9 mouse cellular contexts compared by ENCODE assay signal in genomic region chr12:107980261-107980961, GRCm38 (mm10). TPM values are rescaled to one million over a fixed set of nuclear protein-coding genes. Genes with fewer than 3 reads are reported as not detected.
DNase-seq lines count a peak whose midpoint lies in the region; ATAC-seq and TF ChIP-seq lines count a peak whose summit lies in the region.
"Had no signal": no experiment of that assay in that cellular context is flagged by ENCODE, and none has a peak within 500 bp of the region (broad histone marks: within the 10 kb centered on the region; RNA-seq: fewer than 3 reads in every experiment).

No protein-coding gene starts in this region.

- H3K27ac ChIP-seq in gastrocnemius, adult 2 months, result no peak overlapping the region
- peak overlapping the region; percentile 98 for H3K27ac ChIP-seq in hindbrain, embryonic 10.5 days
- H3K27ac ChIP-seq in limb, embryonic 12.5 days, result peak overlapping the region; percentile 98

- DNase-seq in gastrocnemius, adult 2 months, result no peak
- no peak for DNase-seq in gastrocnemius, postnatal 25 days
- DNase-seq in adrenal gland, postnatal 36 days, result peak; percentile 33 to 57
- peak; percentile 91 for DNase-seq in hindbrain, embryonic 10.5 days (ENCODE audit: low spot score)
- DNase-seq in retina, embryonic 14.5 days (ENCODE audit: low spot score), result peak; percentile 82
- no peak for DNase-seq in cerebellum, postnatal 25 days
- DNase-seq in left cerebral cortex, adult 9 months (ENCODE audit: low spot score in 2 of 2), result no peak

- H3K9ac ChIP-seq in limb, embryonic 12.5 days (replicated peaks), result peak overlapping the region; percentile 61

- TF ChIP-seq CTCF in gastrocnemius, adult 2 months (IDR thresholded peaks at IDR 0.05), result no peak

- peak; percentile 73 for ATAC-seq in limb, embryonic 12.5 days (ENCODE audit: insufficient number of reproducible peaks, insufficient read depth, low FRiP score, low TSS enrichment, low read depth)

- intact Hi-C loops in gastrocnemius, adult 2 months (cut with DNase I), result no loop called here

- no peaks in the 10 kb centered on the region for H3K36me3 ChIP-seq in hindbrain, embryonic 10.5 days
- peaks cover 2% of the 10 kb centered on the region for H3K36me3 ChIP-seq in limb, embryonic 12.5 days

- H3K4me1 ChIP-seq in hindbrain, embryonic 10.5 days (replicated peaks), result peaks cover 75% of the 10 kb centered on the region
- H3K4me1 ChIP-seq in limb, embryonic 12.5 days (replicated peaks), result peaks cover 71% of the 10 kb centered on the region

- WGBS in hindbrain, embryonic 10.5 days, result under 1% methylated on average over 50 of the region's 51 CpGs
- WGBS in limb, embryonic 12.5 days, result 1% methylated on average over 50 of the region's 51 CpGs

- H3K9me3 ChIP-seq in hindbrain, embryonic 10.5 days, result no peaks in the 10 kb centered on the region
- no peaks in the 10 kb centered on the region for H3K9me3 ChIP-seq in limb, embryonic 12.5 days

- H3K27me3 ChIP-seq in hindbrain, embryonic 10.5 days (ENCODE audit: insufficient read depth, poor library complexity, severe bottlenecking), result peaks cover 70% of the 10 kb centered on the region
- peaks cover 3% of the 10 kb centered on the region; the same call in 1 of the 2 replicates for H3K27me3 ChIP-seq in limb, embryonic 12.5 days

- H3K4me2 ChIP-seq in limb, embryonic 12.5 days, result peak overlapping the region; percentile 77

- peak overlapping the region; percentile 62 for H3K4me3 ChIP-seq in gastrocnemius, adult 2 months
- peak overlapping the region; percentile 54 for H3K4me3 ChIP-seq in hindbrain, embryonic 10.5 days
- H3K4me3 ChIP-seq in limb, embryonic 12.5 days (replicated peaks), result peak overlapping the region; percentile 42

RNA-seq across cellular contexts. Expression of gene Bcl11b, which starts 23.0 kb away (rescaled TPM):
- under 1 TPM in 1 of 2 experiments, not detected in 1; 0.11 TPM for total RNA-seq in gastrocnemius, adult 2 months (2021)
- under 1 TPM in 1 of 2 experiments, not detected in 1; 0.27 TPM for total RNA-seq in gastrocnemius, postnatal 25 days (2021)
- under 1 TPM; 0.07 to 0.50 TPM for total RNA-seq in adrenal gland, postnatal 36 days (2021)
- 3.0 and 3.3 TPM in 2 replicates for polyA plus RNA-seq in hindbrain, embryonic 10.5 days (2016; fragmentation: Nextera tagmentation; extraction: Ambion mirVana)
- polyA plus RNA-seq in limb, embryonic 12.5 days (2016; fragmentation: Nextera tagmentation; extraction: Ambion mirVana), result 19.6 and 19.9 TPM in 2 replicates
- polyA plus RNA-seq: C2C12 had no signal

Comparison
In these comparisons a context has a peak if more than half of its experiments do, and no peak if none do; other contexts are left out.
1. DNase-seq: peak in adrenal gland, postnatal 36 days (2 of 2), hindbrain, embryonic 10.5 days (single experiment) and retina, embryonic 14.5 days (single experiment); none in gastrocnemius, adult 2 months (single experiment), gastrocnemius, postnatal 25 days (single experiment), cerebellum, postnatal 25 days (0 of 2) and left cerebral cortex, adult 9 months (0 of 2).
2. Peak in every context shown above with its lines, with median percentiles within 50 percentile points of each other: H3K4me3 ChIP-seq.